Mouse (Mus musculus) cortical plate, adult 2 months (tissue): ENCODE data around the gene Hpcal4.

ENCODE experiments used
- CTCF ChIP-seq: fragments of 200-500 bp; IDR thresholded peaks from 2 replicates; pipeline ENCODE4 v1.5.1; 2011; ENCODE audit warnings: mild to moderate bottlenecking, control low read depth, low read length; ENCODE audit not compliant: insufficient read depth; ENCODE audit errors: extremely low read depth
- POLR2A ChIP-seq: fragments of 200-500 bp; IDR thresholded peaks from 2 replicates; pipeline ENCODE4 v1.6.1; 2011; ENCODE audit warnings: mild to moderate bottlenecking, low read length, control low read depth; ENCODE audit not compliant: insufficient read depth; ENCODE audit errors: extremely low read depth

GRCm38 (mm10) chr4:123237386-123238266 is 54.6 kb downstream of the Hpcal4 start:
- TF ChIP-seq POLR2A (no peak), CTCF (no peak)
